Mouse (Mus musculus) limb, embryonic 12.5 days (tissue): Measurements from ENCODE around the gene Vangl1. TPM values are rescaled to one million over a fixed set of nuclear protein-coding genes. Genes with fewer than 3 reads are reported as not detected.
"Not testable (repeated sequence)": the region's sequence is repeated elsewhere in the genome, so short reads cannot be mapped to it uniquely, and the experiment has no call there.

Experiments used
- ATAC-seq: fragments of 200-750 bp; cut with Nextera tagmentation; 2 replicates; pipeline ENCODE4 v1.8.0; 2017; ENCODE audit warnings: low read depth, moderate TSS enrichment; ENCODE audit not compliant: insufficient number of reproducible peaks, insufficient read depth, low FRiP score, low TSS enrichment
- H3K27ac ChIP-seq: fragments of 300-500 bp; sonication (generic); 2 replicates; pipeline ENCODE4 v1.5.1; 2016; ENCODE audit warnings: mild to moderate bottlenecking, moderate library complexity
- H3K27me3 ChIP-seq: fragments of 300-500 bp; sonication (generic); 2 replicates; pipeline ENCODE4 v1.6.1; 2016; ENCODE audit warnings: mild to moderate bottlenecking, moderate library complexity
- H3K36me3 ChIP-seq: fragments of 300-500 bp; sonication (generic); 2 replicates; pipeline ENCODE4 v1.6.1; 2016; ENCODE audit warnings: mild to moderate bottlenecking, moderate library complexity
- H3K4me1 ChIP-seq: fragments of 300-500 bp; sonication (generic); replicated peaks from 2 replicates; pipeline ENCODE4 v1.6.1; 2016
- H3K4me2 ChIP-seq: fragments of 300-500 bp; sonication (generic); 2 replicates; pipeline ENCODE4 v1.6.1; 2016; ENCODE audit warnings: mild to moderate bottlenecking, moderate library complexity
- H3K4me3 ChIP-seq: fragments of 300-500 bp; sonication (generic); replicated peaks from 2 replicates; pipeline ENCODE4 v1.5.1; 2016; ENCODE audit warnings: mild to moderate bottlenecking
- H3K9ac ChIP-seq: fragments of 300-500 bp; sonication (generic); replicated peaks from 2 replicates; pipeline ENCODE4 v1.6.1; 2016; ENCODE audit warnings: mild to moderate bottlenecking, moderate library complexity
- H3K9me3 ChIP-seq: fragments of 300-500 bp; sonication (generic); 2 replicates; pipeline ENCODE4 v1.6.1; 2016; ENCODE audit warnings: mild to moderate bottlenecking, moderate library complexity
- WGBS: fragments of 180-500 bp; shearing (Covaris S2); methylation state at CpG from one replicate; pipeline ENCODE4 v1.1.7; 2016; 5-methylcytosine and 5-hydroxymethylcytosine counted together
- polyA plus RNA-seq: library from polyadenylated mRNA; unstranded; fragments of >200 nt; fragmentation: Nextera tagmentation; extraction: Ambion mirVana; gene quantifications from 2 replicates; pipeline ENCODE4 v1.2.1, GENCODE M21; 2016

The Vangl1 gene
- polyA plus RNA-seq, 1 experiment from 2014 or later = 15.4 TPM

- no peaks in the 10 kb centered on the region for H3K36me3 ChIP-seq
- ATAC-seq = no peak
- WGBS = 64% methylated on average over 4 of the region's 4 CpGs
- H3K9ac ChIP-seq = no peak overlapping the region
- no peak overlapping the region for H3K4me3 ChIP-seq
- no peaks in the 10 kb centered on the region for H3K4me1 ChIP-seq
- no peak overlapping the region for H3K4me2 ChIP-seq
- peaks cover 8% of the 10 kb centered on the region for H3K9me3 ChIP-seq
- H3K27ac ChIP-seq = no peak overlapping the region
- H3K27me3 ChIP-seq = no peaks in the 10 kb centered on the region
These were observed 9.8 kb upstream of the Vangl1 start for GRCm38 (mm10) chr3:102214299-102214698.

- H3K27me3 ChIP-seq = no peaks in the 10 kb centered on the region
- no peaks in the 10 kb centered on the region for H3K4me1 ChIP-seq
- 68% methylated on average over 6 of the region's 6 CpGs for WGBS
- no peak for ATAC-seq
- no peaks in the 10 kb centered on the region for H3K36me3 ChIP-seq
- no peak overlapping the region for H3K4me2 ChIP-seq
- H3K9ac ChIP-seq = no peak overlapping the region
- H3K4me3 ChIP-seq = no peak overlapping the region
- peaks cover 8% of the 10 kb centered on the region for H3K9me3 ChIP-seq
- no peak overlapping the region for H3K27ac ChIP-seq
These were observed 8.4 kb upstream of the Vangl1 start for GRCm38 (mm10) chr3:102212896-102213295.

GRCm38 (mm10) chr3:102212336-102212735 is 7.8 kb upstream of the Vangl1 start:
- no peaks in the 10 kb centered on the region for H3K36me3 ChIP-seq
- peaks cover 8% of the 10 kb centered on the region for H3K9me3 ChIP-seq
- H3K4me3 ChIP-seq = no peak overlapping the region
- no peak overlapping the region for H3K4me2 ChIP-seq
- WGBS = 89% methylated on average over 15 of the region's 15 CpGs
- H3K4me1 ChIP-seq = no peaks in the 10 kb centered on the region
- no peak for ATAC-seq
- H3K27me3 ChIP-seq = no peaks in the 10 kb centered on the region
- H3K27ac ChIP-seq = no peak overlapping the region
- H3K9ac ChIP-seq = no peak overlapping the region

- peaks cover 7% of the 10 kb centered on the region; the same call in 1 of the 2 replicates for H3K27me3 ChIP-seq
- no peak overlapping the region for H3K4me3 ChIP-seq
- H3K4me1 ChIP-seq = no peaks in the 10 kb centered on the region
- H3K4me2 ChIP-seq = no peak overlapping the region
- H3K9ac ChIP-seq = no peak overlapping the region
- no peak for ATAC-seq
- 94% methylated on average over 2 of the region's 2 CpGs for WGBS
- peaks cover 7% of the 10 kb centered on the region for H3K9me3 ChIP-seq
- H3K36me3 ChIP-seq = no peaks in the 10 kb centered on the region
- H3K27ac ChIP-seq = no peak overlapping the region
These were observed 6.8 kb upstream of the Vangl1 start for GRCm38 (mm10) chr3:102211340-102211739.

- H3K9ac ChIP-seq = no peak overlapping the region; the same call in 1 of the 2 replicates
- H3K27ac ChIP-seq = no peak overlapping the region
- H3K4me3 ChIP-seq = no peak overlapping the region
- H3K36me3 ChIP-seq = no peaks in the 10 kb centered on the region
- H3K9me3 ChIP-seq = 0 out of 2 replicates have a peak, but pooled peaks cover 4% of the 10 kb centered on the region
- WGBS = 67% methylated on average over 3 of the region's 3 CpGs
- H3K27me3 ChIP-seq = peaks cover 11% of the 10 kb centered on the region; the same call in 1 of the 2 replicates
- no peak overlapping the region for H3K4me2 ChIP-seq
- 0 out of 2 replicates have a peak, but pooled peaks cover under 1% of the 10 kb centered on the region for H3K4me1 ChIP-seq
- no peak for ATAC-seq
These were observed 6.3 kb upstream of the Vangl1 start for GRCm38 (mm10) chr3:102210775-102211174.

- Histone ChIP-seq H3K27me3 (peaks cover 21% of the 10 kb centered on the region), H3K4me1 (peaks cover 10% of the 10 kb centered on the region), H3K4me3 (no peak overlapping the region), H3K9me3 (0 out of 2 replicates have a peak, but pooled peaks cover 4% of the 10 kb centered on the region), H3K4me2 (no peak overlapping the region), H3K9ac (no peak overlapping the region), H3K36me3 (no peaks in the 10 kb centered on the region), H3K27ac (no peak overlapping the region)
- ATAC-seq = no peak
- 87% methylated on average over 6 of the region's 6 CpGs for WGBS
These were observed 4.4 kb upstream of the Vangl1 start for GRCm38 (mm10) chr3:102208861-102209260.

- Histone ChIP-seq H3K4me1 (peaks cover 33% of the 10 kb centered on the region), H3K9ac (no peak overlapping the region), H3K4me3 (0 out of 2 replicates have a peak overlapping the region, but pooled peaks have one; percentile 73), H3K4me2 (peak overlapping the region; percentile 81), H3K9me3 (0 out of 2 replicates have a peak, but pooled peaks cover under 1% of the 10 kb centered on the region), H3K27ac (no peak overlapping the region), H3K27me3 (peaks cover 21% of the 10 kb centered on the region), H3K36me3 (no peaks in the 10 kb centered on the region)
- ATAC-seq = no peak
- WGBS = 4% methylated on average over 7 of the region's 7 CpGs
These were observed 951 bp upstream of the Vangl1 start for GRCm38 (mm10) chr3:102205458-102205830.

- H3K36me3 ChIP-seq, H3K9me3 ChIP-seq: not testable (repeated sequence)
- peak overlapping the region; percentile 81 for H3K4me2 ChIP-seq
- peak; percentile 57 for ATAC-seq
- H3K27me3 ChIP-seq = peaks cover 21% of the 10 kb centered on the region
- peaks cover 34% of the 10 kb centered on the region for H3K4me1 ChIP-seq
- H3K4me3 ChIP-seq = peak overlapping the region; percentile 73
- WGBS = 8% methylated on average over 14 of the region's 17 CpGs
- peak overlapping the region; percentile 87 for H3K27ac ChIP-seq
- peak overlapping the region; percentile 84; the same call in 1 of the 2 replicates for H3K9ac ChIP-seq
These were observed 403 bp upstream of the Vangl1 start for GRCm38 (mm10) chr3:102204734-102205457.

GRCm38 (mm10) chr3:102203131-102203530 is 1.4 kb downstream of the Vangl1 start:
- H3K4me3 ChIP-seq = peak overlapping the region; percentile 73
- H3K27me3 ChIP-seq = peaks cover 25% of the 10 kb centered on the region
- no peak overlapping the region for H3K27ac ChIP-seq
- peak overlapping the region; percentile 84 for H3K9ac ChIP-seq
- no peaks in the 10 kb centered on the region for H3K36me3 ChIP-seq
- peak overlapping the region; percentile 81 for H3K4me2 ChIP-seq
- whole genome bisulfite sequencing = 5% methylated on average over 7 of the region's 7 CpGs
- peaks cover 50% of the 10 kb centered on the region for H3K4me1 ChIP-seq
- no peaks in the 10 kb centered on the region for H3K9me3 ChIP-seq
- no peak for ATAC-seq

GRCm38 (mm10) chr3:102199991-102200390 is 4.5 kb downstream of the Vangl1 start:
- Histone ChIP-seq H3K36me3 (peaks cover 7% of the 10 kb centered on the region), H3K9ac (no peak overlapping the region), H3K9me3 (no peaks in the 10 kb centered on the region), H3K27ac (no peak overlapping the region), H3K4me2 (no peak overlapping the region), H3K4me3 (no peak overlapping the region), H3K4me1 (peaks cover 73% of the 10 kb centered on the region), H3K27me3 (peaks cover 6% of the 10 kb centered on the region; the same call in 1 of the 2 replicates)
- 27% methylated on average over 4 of the region's 4 CpGs for WGBS
- no peak for ATAC-seq

- Histone ChIP-seq H3K4me3 (no peak overlapping the region), H3K27ac (no peak overlapping the region), H3K4me1 (peaks cover 79% of the 10 kb centered on the region), H3K4me2 (no peak overlapping the region), H3K27me3 (peaks cover 6% of the 10 kb centered on the region; the same call in 1 of the 2 replicates), H3K9me3 (no peaks in the 10 kb centered on the region), H3K9ac (no peak overlapping the region), H3K36me3 (peaks cover 7% of the 10 kb centered on the region)
- ATAC-seq = no peak
- 55% methylated on average over 4 of the region's 4 CpGs for WGBS
These were observed 5.3 kb downstream of the Vangl1 start for GRCm38 (mm10) chr3:102199226-102199625.
